Mouse (Mus musculus): ENCODE measurements around the gene Egln1. TPM values are rescaled to one million over a fixed set of nuclear protein-coding genes. Genes with fewer than 3 reads are reported as not detected.
A peak's percentile ranks its signal among the peaks of the same experiment; 100 is the strongest.

Gene Egln1
- polyA plus RNA-seq, 1 experiment from 2014 or later = 3.2 TPM

- peak overlapping the region; percentile 77 for H3K4me3 ChIP-seq (ENCODE audit: low read depth, low read length)
- TF ChIP-seq CTCF (IDR thresholded peaks at IDR 0.05; ENCODE audit: low read depth) (no peak), EP300 (IDR thresholded peaks at IDR 0.05; ENCODE audit: low read depth) (no peak)
- H3K9me3 ChIP-seq (ENCODE audit: low read length) = no peaks in the 10 kb centered on the region
- H3K27ac ChIP-seq (ENCODE audit: low read depth) = peak overlapping the region; percentile 93
- ATAC-seq (no peak), DNase-seq (no peak)
- WGBS (ENCODE audit: insufficient replicate concordance) = 24% methylated on average over 10 of the region's 10 CpGs
- H3K9ac ChIP-seq (replicated peaks) = peak overlapping the region; percentile 80
- H3K36me3 ChIP-seq (replicated peaks; ENCODE audit: insufficient read depth, low read length) = no peaks in the 10 kb centered on the region
- peak overlapping the region; percentile 95 for H3K4me2 ChIP-seq (ENCODE audit: low read depth, low read length)
- H3K27me3 ChIP-seq (ENCODE audit: insufficient read depth, low read length) = no peaks in the 10 kb centered on the region
- peaks cover 30% of the 10 kb centered on the region for H3K4me1 ChIP-seq (ENCODE audit: insufficient read depth)
Measured at GRCm38 (mm10) chr8:124950069-124950456, 939 bp upstream of the Egln1 start.

- H3K4me1 ChIP-seq (ENCODE audit: insufficient read depth) = peaks cover 30% of the 10 kb centered on the region
- H3K36me3 ChIP-seq (replicated peaks; ENCODE audit: insufficient read depth, low read length) = no peaks in the 10 kb centered on the region
- peak overlapping the region; percentile 80 for H3K9ac ChIP-seq (replicated peaks)
- peak overlapping the region; percentile 77 for H3K4me3 ChIP-seq (ENCODE audit: low read depth, low read length)
- H3K27ac ChIP-seq (ENCODE audit: low read depth) = peak overlapping the region; percentile 93
- peak overlapping the region; percentile 95 for H3K4me2 ChIP-seq (ENCODE audit: low read depth, low read length)
- no peaks in the 10 kb centered on the region for H3K9me3 ChIP-seq (ENCODE audit: low read length)
- 1% methylated on average over 37 of the region's 62 CpGs for WGBS (ENCODE audit: insufficient replicate concordance)
- TF ChIP-seq EP300 (IDR thresholded peaks at IDR 0.05; ENCODE audit: low read depth) (no peak), CTCF (IDR thresholded peaks at IDR 0.05; ENCODE audit: low read depth) (no peak)
- peak; percentile 18 for ATAC-seq
- H3K27me3 ChIP-seq (ENCODE audit: insufficient read depth, low read length) = no peaks in the 10 kb centered on the region
- peak; percentile 31 for DNase-seq
Measured at GRCm38 (mm10) chr8:124948733-124949111, 402 bp downstream of the Egln1 start.

GRCm38 (mm10) chr8:124947865-124948732 lies 1.0 kb downstream of the Egln1 start:
- Histone ChIP-seq H3K27me3 (ENCODE audit: insufficient read depth, low read length) (no peaks in the 10 kb centered on the region), H3K9me3 (ENCODE audit: low read length) (no peaks in the 10 kb centered on the region), H3K27ac (ENCODE audit: low read depth) (peak overlapping the region; percentile 93), H3K9ac (replicated peaks) (peak overlapping the region; percentile 80), H3K4me1 (ENCODE audit: insufficient read depth) (peaks cover 30% of the 10 kb centered on the region), H3K36me3 (replicated peaks; ENCODE audit: insufficient read depth, low read length) (no peaks in the 10 kb centered on the region), H3K4me2 (ENCODE audit: low read depth, low read length) (peak overlapping the region; percentile 95), H3K4me3 (ENCODE audit: low read depth, low read length) (peak overlapping the region; percentile 77)
- DNase-seq (peak; percentile 62), ATAC-seq (peak; percentile 12)
- TF ChIP-seq EP300 (IDR thresholded peaks at IDR 0.05; ENCODE audit: low read depth) = no peak
- no peak for TF ChIP-seq CTCF (IDR thresholded peaks at IDR 0.05; ENCODE audit: low read depth)
- under 1% methylated on average over 66 of the region's 67 CpGs for WGBS (ENCODE audit: insufficient replicate concordance)

- 85% methylated on average over 7 of the region's 7 CpGs for WGBS (ENCODE audit: insufficient replicate concordance)
- TF ChIP-seq EP300 (IDR thresholded peaks at IDR 0.05; ENCODE audit: low read depth) (no peak), CTCF (IDR thresholded peaks at IDR 0.05; ENCODE audit: low read depth) (no peak)
- ATAC-seq (no peak), DNase-seq (no peak)
- H3K4me1 ChIP-seq (ENCODE audit: insufficient read depth) = peaks cover 20% of the 10 kb centered on the region
- H3K4me3 ChIP-seq (ENCODE audit: low read depth, low read length) = no peak overlapping the region
- H3K4me2 ChIP-seq (ENCODE audit: low read depth, low read length) = no peak overlapping the region
- H3K27ac ChIP-seq (ENCODE audit: low read depth) = no peak overlapping the region
- no peaks in the 10 kb centered on the region; the same call in 1 of the 2 replicates for H3K36me3 ChIP-seq (replicated peaks; ENCODE audit: insufficient read depth, low read length)
- no peaks in the 10 kb centered on the region for H3K9me3 ChIP-seq (ENCODE audit: low read length)
- H3K9ac ChIP-seq (replicated peaks) = no peak overlapping the region
- H3K27me3 ChIP-seq (ENCODE audit: insufficient read depth, low read length) = no peaks in the 10 kb centered on the region
Measured at GRCm38 (mm10) chr8:124944406-124944805, 4.7 kb downstream of the Egln1 start.

- Histone ChIP-seq H3K27ac (ENCODE audit: low read depth) (no peak overlapping the region), H3K9me3 (ENCODE audit: low read length) (no peaks in the 10 kb centered on the region), H3K4me2 (ENCODE audit: low read depth, low read length) (no peak overlapping the region), H3K4me3 (ENCODE audit: low read depth, low read length) (no peak overlapping the region), H3K27me3 (ENCODE audit: insufficient read depth, low read length) (no peaks in the 10 kb centered on the region), H3K9ac (replicated peaks) (no peak overlapping the region), H3K4me1 (ENCODE audit: insufficient read depth) (peaks cover 20% of the 10 kb centered on the region), H3K36me3 (replicated peaks; ENCODE audit: insufficient read depth, low read length) (peaks cover 4% of the 10 kb centered on the region; the same call in 1 of the 2 replicates)
- TF ChIP-seq CTCF (IDR thresholded peaks at IDR 0.05; ENCODE audit: low read depth) = no peak
- no peak for TF ChIP-seq EP300 (IDR thresholded peaks at IDR 0.05; ENCODE audit: low read depth)
- ATAC-seq (no peak), DNase-seq (no peak)
- WGBS (ENCODE audit: insufficient replicate concordance) = 96% methylated on average over 6 of the region's 6 CpGs
Measured at GRCm38 (mm10) chr8:124943801-124944200, 5.3 kb downstream of the Egln1 start.

- no peak overlapping the region for H3K9ac ChIP-seq (replicated peaks)
- 85% methylated on average over 4 of the region's 4 CpGs for WGBS (ENCODE audit: insufficient replicate concordance)
- H3K27me3 ChIP-seq (ENCODE audit: insufficient read depth, low read length) = no peaks in the 10 kb centered on the region
- TF ChIP-seq EP300 (IDR thresholded peaks at IDR 0.05; ENCODE audit: low read depth) (no peak), CTCF (IDR thresholded peaks at IDR 0.05; ENCODE audit: low read depth) (no peak)
- H3K27ac ChIP-seq (ENCODE audit: low read depth) = no peak overlapping the region
- no peak overlapping the region for H3K4me3 ChIP-seq (ENCODE audit: low read depth, low read length)
- peaks cover 6% of the 10 kb centered on the region; the same call in 1 of the 2 replicates for H3K4me1 ChIP-seq (ENCODE audit: insufficient read depth)
- no peak overlapping the region for H3K4me2 ChIP-seq (ENCODE audit: low read depth, low read length)
- ATAC-seq = no peak
- DNase-seq = no peak
- peaks cover 4% of the 10 kb centered on the region; the same call in 1 of the 2 replicates for H3K36me3 ChIP-seq (replicated peaks; ENCODE audit: insufficient read depth, low read length)
- no peaks in the 10 kb centered on the region for H3K9me3 ChIP-seq (ENCODE audit: low read length)
Measured at GRCm38 (mm10) chr8:124937293-124937692, 11.8 kb downstream of the Egln1 start.

Data from liver, postnatal 0 days (tissue).